Mouse (Mus musculus) CD4-positive, CD25-positive, alpha-beta regulatory T cell, adult 2 months (primary cell): ENCODE measurements at regions not wholly inside any gene's neighbourhood (a gene's known extent, or its start where the extent isn't known, plus 50 kb on each side); places are given as distances from the start of the nearest gene placed in this dataset.
A peak's percentile ranks its signal among the peaks of the same experiment; 100 is the strongest.
"Not testable (repeated sequence)": the region's sequence is repeated elsewhere in the genome, so short reads cannot be mapped to it uniquely, and the experiment has no call there.

Experiments
- DNase-seq: peaks from one replicate; pipeline ENCODE4 v3.0.0-alpha.2; 2012; ENCODE audit warnings: low read depth, low spot score

DNA sequence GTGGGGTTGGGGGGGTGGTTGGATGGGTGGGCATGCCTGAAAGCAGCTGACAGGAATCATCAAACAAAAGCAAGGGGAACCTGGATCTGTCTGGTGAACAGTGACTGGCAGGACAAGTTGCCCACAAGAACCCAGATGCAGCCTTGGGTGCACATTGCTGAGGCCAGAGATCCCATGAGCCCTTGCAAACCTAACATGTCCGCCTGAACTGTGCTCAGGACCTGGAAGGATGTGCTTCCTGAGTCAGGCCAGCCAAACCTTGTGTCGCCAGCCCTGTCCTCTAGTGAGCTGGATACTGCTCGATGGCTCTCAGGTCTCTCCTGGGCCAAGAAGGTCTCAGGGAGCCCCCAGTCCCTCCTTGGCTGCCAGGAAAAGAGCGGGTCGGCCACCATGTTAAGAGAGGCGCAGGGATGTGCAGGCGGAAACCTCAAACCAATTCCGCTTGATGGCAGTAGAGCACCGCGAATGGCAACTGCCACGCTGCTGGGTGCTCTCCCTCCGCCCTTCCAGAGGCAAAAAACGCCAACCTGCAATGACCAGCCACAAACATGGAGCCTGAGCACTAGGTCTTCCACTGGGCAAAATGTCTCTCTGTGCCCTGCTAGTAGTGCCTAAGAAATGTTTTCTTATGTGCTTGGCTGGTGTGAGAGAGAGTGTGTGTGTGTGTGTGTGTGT lies 140.2 kb downstream of the Pls3 start:
- peak; percentile 31 for DNase-seq

DNA sequence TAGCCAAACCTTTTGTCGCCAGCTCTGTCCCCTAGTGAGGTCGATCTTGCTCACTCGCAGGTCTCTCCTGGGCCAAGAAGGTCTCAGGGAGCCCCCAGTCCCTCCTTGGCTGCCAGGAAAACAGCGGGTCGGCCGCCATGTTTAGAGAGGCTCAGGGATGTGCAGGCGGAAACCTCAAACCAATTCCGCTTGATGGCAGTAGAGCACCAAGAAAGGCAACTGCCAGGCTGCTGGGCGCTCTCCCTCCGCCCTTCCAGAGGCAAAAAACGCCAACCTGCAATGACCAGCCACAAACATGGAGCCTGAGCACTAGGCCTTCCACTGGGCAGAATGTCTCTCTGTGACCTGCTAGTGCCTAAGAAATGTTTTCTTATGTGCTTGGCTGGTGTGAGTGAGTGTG lies 141.3 kb downstream of the Pls3 start:
- not testable (repeated sequence) for DNase-seq

DNA sequence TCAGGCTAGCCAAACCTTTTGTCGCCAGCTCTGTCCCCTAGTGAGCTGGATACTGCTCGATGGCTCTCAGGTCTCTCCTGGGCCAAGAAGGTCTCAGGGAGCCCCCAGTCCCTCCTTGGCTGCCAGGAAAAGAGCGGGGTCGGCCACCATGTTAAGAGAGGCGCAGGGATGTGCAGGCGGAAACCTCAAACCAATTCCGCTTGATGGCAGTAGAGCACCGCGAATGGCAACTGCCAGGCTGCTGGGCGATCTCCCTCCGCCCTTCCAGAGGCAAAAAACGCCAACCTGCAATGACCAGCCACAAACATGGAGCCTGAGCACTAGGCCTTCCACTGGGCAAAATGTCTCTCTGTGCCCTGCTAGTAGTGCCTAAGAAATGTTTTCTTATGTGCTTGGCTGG lies 145.2 kb downstream of the Pls3 start:
- not testable (repeated sequence) for DNase-seq

DNA sequence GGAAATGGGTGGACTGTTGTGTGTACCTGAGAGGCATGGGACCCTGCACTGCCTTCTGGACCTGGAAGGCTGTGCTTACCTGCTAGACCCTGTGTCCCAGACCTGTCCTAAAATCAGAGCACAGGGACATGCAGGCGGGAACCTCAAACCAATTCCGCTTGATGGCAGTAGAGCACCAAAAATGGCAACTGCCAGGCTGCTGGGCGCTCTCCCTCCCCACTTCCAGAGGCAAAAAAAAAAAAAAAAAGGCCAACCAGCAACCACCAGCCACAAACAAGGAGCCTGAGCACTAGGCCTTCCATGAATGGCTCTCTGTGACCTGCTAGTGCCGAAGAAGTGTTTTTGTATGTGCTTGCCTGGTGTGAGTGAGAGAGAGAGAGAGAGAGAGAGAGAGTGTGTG lies 146.5 kb downstream of the Pls3 start:
- no peak for DNase-seq

DNA sequence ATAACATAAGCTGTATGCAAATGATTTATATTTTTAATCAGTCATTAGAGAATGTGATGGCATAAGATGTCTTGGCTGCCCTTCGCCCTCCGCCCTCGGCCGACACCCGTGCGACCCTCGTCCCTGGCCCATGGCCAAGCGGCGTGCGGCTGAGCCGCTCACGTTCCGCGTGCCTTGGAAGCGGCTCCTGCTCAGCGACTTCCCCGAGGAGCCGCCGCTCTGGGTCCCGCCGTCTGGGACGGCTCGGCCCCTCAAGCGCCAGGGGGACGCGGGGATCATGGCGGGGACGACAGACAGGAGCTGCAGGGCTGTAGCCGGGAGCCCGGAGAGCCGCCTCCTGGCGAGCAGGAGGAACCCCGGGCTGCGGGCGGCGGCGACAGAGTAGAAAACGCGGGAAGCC lies 145.5 kb upstream of the Rab39b start:
- DNase-seq, result not testable (repeated sequence)

DNA sequence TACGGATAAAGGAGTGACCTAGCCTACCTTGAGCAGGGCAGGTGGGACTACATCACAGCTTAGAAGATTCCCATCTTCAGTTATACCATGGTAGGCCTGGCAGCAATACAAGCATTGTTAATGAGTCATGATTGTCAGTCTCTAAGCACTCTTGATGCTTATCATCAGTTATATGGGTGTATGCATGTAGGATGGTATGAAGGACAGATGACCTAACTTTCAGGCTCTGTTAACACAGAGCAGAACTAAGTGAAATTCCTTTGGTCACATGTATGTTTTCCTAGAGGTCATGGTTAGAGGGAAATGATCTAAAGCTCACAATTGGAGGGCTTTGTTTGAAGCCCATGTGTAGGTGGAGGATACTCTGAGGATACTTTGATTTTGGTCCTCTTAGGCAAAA lies 121.9 kb upstream of the Rab39b start:
- no peak for DNase-seq

DNA sequence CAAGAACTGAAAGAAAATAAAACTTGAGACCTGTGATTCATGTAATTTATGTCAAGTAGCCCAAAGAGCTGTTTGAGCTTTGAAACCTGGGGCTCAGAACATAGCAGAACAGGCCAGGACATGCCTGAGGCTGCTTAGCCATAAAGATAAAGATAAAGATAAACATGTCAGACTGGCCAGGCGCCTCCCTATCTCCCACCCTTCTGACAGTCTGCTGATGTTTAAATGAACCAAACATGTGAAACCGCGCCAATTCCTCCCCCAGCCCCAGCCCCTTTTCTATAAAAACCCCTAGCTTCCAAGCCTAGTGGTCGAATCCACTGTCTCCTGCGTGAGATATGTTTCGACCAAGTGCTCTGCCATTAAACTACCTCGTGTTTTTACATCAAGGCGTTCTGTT lies 97.2 kb upstream of the Rab39b start:
- DNase-seq, result not testable (repeated sequence)

DNA sequence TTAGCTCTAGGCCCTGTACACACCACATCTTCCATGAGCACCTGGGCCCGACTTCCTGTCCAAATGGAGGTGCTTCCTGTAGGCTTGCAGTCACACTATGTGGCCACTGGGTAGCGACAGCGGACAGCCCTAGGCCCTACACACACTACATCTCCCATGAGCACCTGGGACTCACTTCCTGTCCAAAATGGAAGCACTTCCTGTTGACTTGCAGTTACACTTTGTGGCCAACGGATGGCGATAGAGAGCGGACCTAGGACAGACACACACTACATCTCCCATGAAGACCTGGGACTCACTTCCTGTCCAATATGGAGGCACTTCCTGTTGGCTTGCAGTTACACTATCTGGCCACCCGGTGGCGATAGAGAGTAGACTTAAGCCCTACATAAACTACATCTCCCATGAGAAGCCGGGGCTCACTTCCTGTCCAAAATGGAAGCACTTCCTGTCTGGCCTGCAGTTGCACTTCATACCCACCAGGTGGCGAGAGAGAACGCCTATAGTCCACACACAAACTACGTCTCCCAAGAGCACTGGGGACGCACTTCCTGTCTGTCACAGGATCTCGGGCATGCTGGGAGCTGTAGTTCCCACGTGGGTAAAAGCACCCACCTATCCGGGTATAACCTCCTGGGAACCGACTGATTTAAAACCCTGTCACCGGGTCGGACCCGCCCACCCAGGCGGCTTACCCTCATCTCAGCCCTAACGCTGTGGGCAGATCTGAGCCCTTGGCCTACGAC lies 96.1 kb upstream of the Rab39b start:
- peak; percentile 97 for DNase-seq

DNA sequence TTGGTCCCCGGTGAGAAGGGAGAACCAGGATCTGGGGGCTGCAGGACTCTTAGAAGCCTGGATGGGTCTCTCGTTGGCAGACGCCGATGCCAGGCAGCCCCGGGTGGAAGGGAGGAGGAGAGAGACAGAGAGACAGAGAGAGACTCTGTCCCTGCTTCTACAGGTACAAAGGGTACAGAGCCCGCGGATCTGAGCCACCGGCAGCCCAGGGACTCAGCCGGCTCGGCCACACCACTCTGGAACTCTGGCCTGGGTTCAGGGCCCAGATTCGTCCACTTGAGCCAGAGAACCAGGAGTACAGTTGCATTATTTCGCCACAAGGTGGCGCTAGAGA lies 95.5 kb upstream of the Rab39b start:
- DNase-seq, result no peak

DNA sequence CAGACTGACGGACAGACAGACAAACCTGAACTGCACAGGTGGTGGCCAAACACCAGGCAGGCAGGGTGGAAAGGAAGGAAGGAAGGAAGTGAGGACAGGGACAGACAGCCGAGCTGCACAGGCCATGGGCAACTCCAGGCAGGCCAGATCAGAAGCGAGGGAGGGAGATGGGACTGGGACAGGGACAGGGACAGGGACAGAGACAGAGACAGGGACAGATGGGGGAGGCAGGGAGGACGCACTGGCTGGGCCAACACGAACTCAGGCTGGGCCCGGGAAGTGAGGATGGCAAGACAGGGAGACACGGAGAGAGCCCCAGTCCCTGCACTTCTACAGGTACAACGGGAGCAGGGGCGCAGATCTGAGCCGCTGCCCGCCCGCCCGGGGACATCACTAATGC lies 94.9 kb upstream of the Rab39b start:
- DNase-seq, result peak; percentile 7

DNA sequence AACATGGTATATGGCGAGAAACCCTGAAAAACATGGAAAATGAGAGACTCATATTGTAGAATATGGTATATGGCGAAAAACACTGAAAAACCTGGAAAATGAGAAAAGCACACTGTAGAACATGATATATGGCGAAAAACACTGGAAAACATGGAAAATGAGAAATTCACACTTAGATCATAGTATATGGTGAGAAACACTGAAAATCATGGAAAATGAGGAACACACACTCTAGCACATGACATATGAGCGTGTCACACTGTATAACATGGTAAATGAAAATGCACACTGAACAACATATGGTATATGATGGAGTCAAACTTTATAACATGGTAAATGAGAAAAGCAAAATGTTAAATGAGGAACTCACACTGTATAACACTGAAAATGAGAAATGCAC lies 89.6 kb upstream of the Rab39b start:
- DNase-seq, result no peak

DNA sequence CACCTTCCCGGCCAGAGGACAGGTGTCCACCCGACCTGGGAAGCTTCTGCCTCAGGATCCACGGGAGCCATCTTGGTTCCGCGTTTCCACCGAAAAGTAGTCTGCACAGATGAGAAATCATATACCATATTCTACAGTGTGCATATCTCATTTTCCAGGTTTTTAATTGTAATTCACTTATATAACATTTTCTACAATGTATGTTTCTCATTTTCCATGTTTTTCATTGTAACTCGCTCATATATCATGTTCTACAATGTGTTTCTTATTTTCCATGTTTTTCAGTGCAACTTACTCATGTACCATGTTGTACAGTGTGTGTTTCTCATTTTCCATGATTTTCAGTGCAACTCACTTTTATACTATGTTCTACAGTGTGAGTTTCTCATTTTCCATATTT lies 65.4 kb upstream of the Rab39b start:
- DNase-seq, result no peak
